Mouse (Mus musculus) liver, embryonic 11.5 days (tissue): ENCODE results near the gene Chp1. TPM values are rescaled to one million over a fixed set of nuclear protein-coding genes. Genes with fewer than 3 reads are reported as not detected.
A peak's percentile ranks its signal among the peaks of the same experiment; 100 is the strongest.
"Not testable (repeated sequence)": the region's sequence is repeated elsewhere in the genome, so short reads cannot be mapped to it uniquely, and the experiment has no call there.

ENCODE experiments used
- ATAC-seq: fragments of 200-750 bp; cut with Nextera tagmentation; replicated peaks from 2 replicates; pipeline ENCODE4 v1.8.0; 2017; ENCODE audit warnings: moderate number of reproducible peaks, mild to moderate bottlenecking, moderate TSS enrichment, moderate library complexity; ENCODE audit not compliant: low FRiP score
- DNase-seq: peaks from one replicate; pipeline ENCODE4 v3.0.0-alpha.2; 2017; ENCODE audit warnings: low spot score
- H3K27ac ChIP-seq: fragments of 300-500 bp; sonication (generic); 2 replicates; pipeline ENCODE4 v1.5.1; 2014; ENCODE audit warnings: mild to moderate bottlenecking, low read depth, low read length, control low read depth
- H3K27me3 ChIP-seq: fragments of 300-500 bp; sonication (generic); replicated peaks from 2 replicates; pipeline ENCODE4 v1.6.1; 2014; ENCODE audit warnings: low read length, mixed read lengths; ENCODE audit not compliant: control insufficient read depth, insufficient read depth
- H3K36me3 ChIP-seq: fragments of 300-500 bp; sonication (generic); 2 replicates; pipeline ENCODE4 v1.6.1; 2014; ENCODE audit warnings: mild to moderate bottlenecking, low read length, moderate library complexity, mixed read lengths; ENCODE audit not compliant: control insufficient read depth, insufficient read depth
- H3K4me1 ChIP-seq: fragments of 300-500 bp; sonication (generic); replicated peaks from 2 replicates; pipeline ENCODE4 v1.6.1; 2014; ENCODE audit warnings: low read length, mixed read lengths; ENCODE audit not compliant: control insufficient read depth, insufficient read depth
- H3K4me2 ChIP-seq: fragments of 300-500 bp; sonication (generic); 2 replicates; pipeline ENCODE4 v1.6.1; 2014; ENCODE audit warnings: mild to moderate bottlenecking, control low read depth, moderate library complexity
- H3K4me3 ChIP-seq: fragments of 300-500 bp; sonication (generic); 2 replicates; pipeline ENCODE4 v1.5.1; 2014; ENCODE audit warnings: low read depth, low read length, control low read depth
- H3K9ac ChIP-seq: fragments of 300-500 bp; sonication (generic); 2 replicates; pipeline ENCODE4 v1.6.1; 2014; ENCODE audit warnings: low read depth, low read length, control low read depth
- H3K9me3 ChIP-seq: fragments of 300-500 bp; sonication (generic); 2 replicates; pipeline ENCODE4 v1.6.1; 2016; ENCODE audit warnings: low read length, inconsistent platforms, mixed read lengths; ENCODE audit not compliant: control insufficient read depth
- WGBS: fragments of 180-500 bp; shearing (Covaris S2); extraction: QIAGEN DNeasy Blood & Tissue Kit; methylation state at CpG from one replicate; pipeline ENCODE4 v1.1.7; 2014; 5-methylcytosine and 5-hydroxymethylcytosine counted together
- polyA plus RNA-seq: library from polyadenylated mRNA; unstranded; fragments of >200 nt; fragmentation: Nextera tagmentation; extraction: Ambion mirVana; gene quantifications from 2 replicates; pipeline ENCODE4 v1.2.1, GENCODE M21; 2014

Gene Chp1
- polyA plus RNA-seq = 40.1 and 42.2 TPM in 2 replicates

GRCm38 (mm10) chr2:119547522-119548370, at the start of gene Chp1, which contains the start of gene Exd1:
Chp1 (plus strand) TSS chr2:119547697.
Exd1 (minus strand) TSS chr2:119547627.
- no peaks in the 10 kb centered on the region for H3K27me3 ChIP-seq
- H3K4me3 ChIP-seq = peak within 1 kb of the TSS; percentile 57
- ATAC-seq (peak; percentile 95), DNase-seq (peak; percentile 96)
- H3K4me2 ChIP-seq = peak within 1 kb of the TSS; percentile 84
- H3K9me3 ChIP-seq = no peaks in the 10 kb centered on the region
- H3K4me1 ChIP-seq = peaks cover 14% of the 10 kb centered on the region
- H3K9ac ChIP-seq = peak within 1 kb of the TSS; percentile 61
- no peaks in the 10 kb centered on the region for H3K36me3 ChIP-seq
- WGBS = under 1% methylated on average over 57 of the region's 57 CpGs
- H3K27ac ChIP-seq = peak within 1 kb of the TSS; percentile 74; the same call in 1 of the 2 replicates

GRCm38 (mm10) chr2:119498859-119499258, 48.6 kb upstream of the Chp1 start:
- no peaks in the 10 kb centered on the region for H3K27me3 ChIP-seq
- no peak overlapping the region for H3K27ac ChIP-seq
- H3K9ac ChIP-seq = no peak overlapping the region
- no peaks in the 10 kb centered on the region for H3K9me3 ChIP-seq
- no peak for DNase-seq
- 82% methylated on average over 2 of the region's 2 CpGs for WGBS
- H3K4me2 ChIP-seq = no peak overlapping the region
- H3K4me3 ChIP-seq = no peak overlapping the region
- H3K4me1 ChIP-seq = no peaks in the 10 kb centered on the region
- no peaks in the 10 kb centered on the region for H3K36me3 ChIP-seq
- ATAC-seq = no peak

GRCm38 (mm10) chr2:119500965-119501652, 46.4 kb upstream of the Chp1 start:
- no peaks in the 10 kb centered on the region for H3K9me3 ChIP-seq
- 77% methylated on average over 2 of the region's 2 CpGs for WGBS
- DNase-seq = no peak
- H3K4me3 ChIP-seq = no peak overlapping the region
- no peak overlapping the region for H3K9ac ChIP-seq
- ATAC-seq = no peak
- H3K27me3 ChIP-seq = no peaks in the 10 kb centered on the region
- no peaks in the 10 kb centered on the region for H3K36me3 ChIP-seq
- H3K27ac ChIP-seq = no peak overlapping the region
- no peaks in the 10 kb centered on the region for H3K4me1 ChIP-seq
- H3K4me2 ChIP-seq = no peak overlapping the region

GRCm38 (mm10) chr2:119507108-119507507, 40.4 kb upstream of the Chp1 start:
- ATAC-seq = no peak
- Histone ChIP-seq H3K4me2 (no peak overlapping the region), H3K4me3 (no peak overlapping the region), H3K9ac (no peak overlapping the region), H3K9me3 (no peaks in the 10 kb centered on the region), H3K27me3 (no peaks in the 10 kb centered on the region), H3K4me1 (no peaks in the 10 kb centered on the region), H3K36me3 (no peaks in the 10 kb centered on the region), H3K27ac (no peak overlapping the region)
- DNase-seq = no peak

- not testable (repeated sequence) for H3K4me3 ChIP-seq, H3K4me2 ChIP-seq, ATAC-seq, H3K36me3 ChIP-seq, DNase-seq, H3K9me3 ChIP-seq, H3K4me1 ChIP-seq, H3K27me3 ChIP-seq, H3K9ac ChIP-seq, H3K27ac ChIP-seq
- 66% methylated on average over 7 of the region's 7 CpGs for WGBS
Measured at GRCm38 (mm10) chr2:119508518-119508917, 39.0 kb upstream of the Chp1 start.

- no peak overlapping the region for H3K9ac ChIP-seq
- no peaks in the 10 kb centered on the region for H3K36me3 ChIP-seq
- H3K4me3 ChIP-seq = no peak overlapping the region
- H3K4me1 ChIP-seq = no peaks in the 10 kb centered on the region
- WGBS = 86% methylated on average over 2 of the region's 2 CpGs
- ATAC-seq (no peak), DNase-seq (no peak)
- H3K9me3 ChIP-seq = no peaks in the 10 kb centered on the region
- H3K27ac ChIP-seq = no peak overlapping the region
- no peak overlapping the region for H3K4me2 ChIP-seq
- H3K27me3 ChIP-seq = no peaks in the 10 kb centered on the region
Measured at GRCm38 (mm10) chr2:119510856-119511255, 36.6 kb upstream of the Chp1 start.

- Histone ChIP-seq H3K36me3 (no peaks in the 10 kb centered on the region), H3K4me2 (no peak overlapping the region), H3K4me3 (no peak overlapping the region), H3K9ac (no peak overlapping the region), H3K9me3 (no peaks in the 10 kb centered on the region), H3K4me1 (no peaks in the 10 kb centered on the region), H3K27ac (no peak overlapping the region), H3K27me3 (no peaks in the 10 kb centered on the region)
- WGBS = 78% methylated on average over 3 of the region's 3 CpGs
- DNase-seq = no peak
- no peak for ATAC-seq
Measured at GRCm38 (mm10) chr2:119512292-119512691, 35.2 kb upstream of the Chp1 start.

- ATAC-seq = no peak
- H3K9me3 ChIP-seq = no peaks in the 10 kb centered on the region
- 76% methylated on average over 3 of the region's 3 CpGs for WGBS
- no peak for DNase-seq
- H3K27me3 ChIP-seq = no peaks in the 10 kb centered on the region
- H3K27ac ChIP-seq = no peak overlapping the region
- H3K4me1 ChIP-seq = no peaks in the 10 kb centered on the region
- H3K4me2 ChIP-seq = no peak overlapping the region
- no peak overlapping the region for H3K9ac ChIP-seq
- H3K4me3 ChIP-seq = no peak overlapping the region
- no peaks in the 10 kb centered on the region for H3K36me3 ChIP-seq
Measured at GRCm38 (mm10) chr2:119514026-119514522, 33.4 kb upstream of the Chp1 start.
